Mouse (Mus musculus): ENCODE measurements around the gene Pqlc3. TPM values are rescaled to one million over a fixed set of nuclear protein-coding genes. Genes with fewer than 3 reads are reported as not detected.
"Not testable (repeated sequence)": the region's sequence is repeated elsewhere in the genome, so short reads cannot be mapped to it uniquely, and the experiment has no call there.

Pqlc3 gene
- polyA plus RNA-seq, 1 experiment from 2014 or later, result 4.0 TPM

DNA sequence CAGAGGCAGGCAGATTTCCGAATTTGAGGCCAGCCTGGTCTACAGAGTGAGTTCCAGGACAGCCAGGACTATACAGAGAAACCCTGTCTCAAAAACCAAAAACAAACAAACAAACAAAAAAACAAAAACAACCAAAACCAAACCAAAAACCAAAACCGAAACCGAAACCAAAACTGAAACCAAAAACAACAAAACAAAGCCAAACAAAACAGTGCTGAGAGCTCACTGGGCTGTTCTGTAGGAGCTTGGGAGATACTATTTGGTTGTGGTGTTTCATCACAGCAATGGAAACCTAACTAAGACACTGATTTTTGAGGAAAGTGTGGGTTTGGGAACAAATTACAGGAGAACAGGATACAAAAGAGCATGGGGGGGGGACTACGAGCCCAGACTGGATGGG, 21.9 kb upstream of the Pqlc3 start:
- no peaks in the 10 kb centered on the region for H3K27me3 ChIP-seq (ENCODE audit: control insufficient read depth, insufficient read depth, low read length)
- 90% methylated on average over 4 of the region's 4 CpGs for WGBS
- no peaks in the 10 kb centered on the region; a peak in 1 of 4 replicates for H3K4me1 ChIP-seq (ENCODE audit: control insufficient read depth in 2 of 2, insufficient read depth in 2 of 2, low read length in 2 of 2)
- H3K4me3 ChIP-seq (ENCODE audit: control insufficient read depth in 1 of 2, insufficient read depth in 1 of 2, low read depth in 1 of 2, low read length in 2 of 2), result no peak overlapping the region
- no peaks in the 10 kb centered on the region for H3K36me3 ChIP-seq (ENCODE audit: control insufficient read depth, insufficient read depth, low read length)
- H3K9me3 ChIP-seq (ENCODE audit: control insufficient read depth, low read length), result 0 out of 2 replicates have a peak, but pooled peaks cover 3% of the 10 kb centered on the region
- no peak overlapping the region for H3K4me2 ChIP-seq (ENCODE audit: low read length)
- no peak overlapping the region for H3K9ac ChIP-seq (ENCODE audit: low read length)
- no peak overlapping the region for H3K27ac ChIP-seq (replicated peaks in 1 of 2; ENCODE audit: control insufficient read depth in 1 of 2, insufficient read depth in 1 of 2, low read depth in 2 of 2, low read length in 2 of 2)
- ATAC-seq (ENCODE audit: insufficient number of reproducible peaks, insufficient read depth, low FRiP score, low read depth), result no peak

DNA sequence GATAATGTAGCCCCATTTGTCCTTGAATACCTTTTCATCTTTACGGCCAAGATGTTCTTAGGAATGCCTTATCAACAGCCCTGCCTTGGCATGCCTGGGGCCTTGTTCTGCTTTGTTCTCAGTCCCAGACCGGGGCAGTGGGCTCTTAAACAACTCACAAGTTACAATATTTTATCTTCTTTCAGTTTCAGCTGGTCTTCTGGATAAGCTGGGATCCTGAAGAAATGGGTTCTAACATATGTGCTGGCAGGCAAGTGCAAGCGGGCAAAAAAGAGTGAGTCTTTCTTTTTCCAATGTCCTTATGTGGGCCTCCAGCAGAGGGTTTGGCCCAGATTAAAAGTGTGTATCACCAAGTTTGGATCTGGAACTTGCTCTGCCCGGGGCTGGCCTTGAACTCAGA, 20.9 kb upstream of the Pqlc3 start:
- H3K4me1 ChIP-seq (ENCODE audit: control insufficient read depth in 2 of 2, insufficient read depth in 2 of 2, low read length in 2 of 2); H3K4me3 ChIP-seq (ENCODE audit: control insufficient read depth in 1 of 2, insufficient read depth in 1 of 2, low read depth in 1 of 2, low read length in 2 of 2); H3K9ac ChIP-seq (ENCODE audit: low read length); H3K36me3 ChIP-seq (ENCODE audit: control insufficient read depth, insufficient read depth, low read length); H3K27ac ChIP-seq (replicated peaks in 1 of 2; ENCODE audit: control insufficient read depth in 1 of 2, insufficient read depth in 1 of 2, low read depth in 2 of 2, low read length in 2 of 2); H3K9me3 ChIP-seq (ENCODE audit: control insufficient read depth, low read length); ATAC-seq (ENCODE audit: insufficient number of reproducible peaks, insufficient read depth, low FRiP score, low read depth); H3K4me2 ChIP-seq (ENCODE audit: low read length); H3K27me3 ChIP-seq (ENCODE audit: control insufficient read depth, insufficient read depth, low read length): not testable (repeated sequence)
- WGBS, result 69% methylated on average over 4 of the region's 4 CpGs

DNA sequence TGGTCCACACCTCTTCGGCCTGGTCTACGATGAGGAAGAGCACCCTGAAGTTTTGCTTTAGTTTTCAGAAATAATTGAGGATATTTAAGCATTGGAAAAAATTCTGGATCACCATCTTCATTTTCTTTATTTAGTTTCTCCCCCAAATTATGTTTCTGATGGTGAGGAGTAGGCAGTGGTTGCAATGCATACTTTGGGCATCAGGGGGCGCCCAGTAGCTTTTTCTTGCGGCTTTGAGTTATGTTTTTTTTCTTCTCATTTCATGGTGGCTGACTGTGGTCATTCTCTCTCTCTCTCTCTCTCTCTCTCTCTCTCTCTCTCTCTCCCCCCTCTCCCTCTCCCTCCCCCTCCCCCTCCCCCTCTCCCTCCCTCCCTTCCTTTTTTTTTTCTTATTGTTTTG, 18.3 kb upstream of the Pqlc3 start:
- no peak overlapping the region for H3K4me3 ChIP-seq (ENCODE audit: control insufficient read depth in 1 of 2, insufficient read depth in 1 of 2, low read depth in 1 of 2, low read length in 2 of 2)
- H3K4me1 ChIP-seq (ENCODE audit: control insufficient read depth in 2 of 2, insufficient read depth in 2 of 2, low read length in 2 of 2), result no peaks in the 10 kb centered on the region; a peak in 1 of 4 replicates
- no peaks in the 10 kb centered on the region for H3K36me3 ChIP-seq (ENCODE audit: control insufficient read depth, insufficient read depth, low read length)
- no peak overlapping the region for H3K9ac ChIP-seq (ENCODE audit: low read length)
- 23% methylated on average over 4 of the region's 4 CpGs for WGBS
- H3K27ac ChIP-seq (replicated peaks in 1 of 2; ENCODE audit: control insufficient read depth in 1 of 2, insufficient read depth in 1 of 2, low read depth in 2 of 2, low read length in 2 of 2), result no peak overlapping the region
- 0 out of 2 replicates have a peak, but pooled peaks cover 3% of the 10 kb centered on the region for H3K9me3 ChIP-seq (ENCODE audit: control insufficient read depth, low read length)
- no peak overlapping the region for H3K4me2 ChIP-seq (ENCODE audit: low read length)
- ATAC-seq (ENCODE audit: insufficient number of reproducible peaks, insufficient read depth, low FRiP score, low read depth), result no peak
- H3K27me3 ChIP-seq (ENCODE audit: control insufficient read depth, insufficient read depth, low read length), result no peaks in the 10 kb centered on the region

DNA sequence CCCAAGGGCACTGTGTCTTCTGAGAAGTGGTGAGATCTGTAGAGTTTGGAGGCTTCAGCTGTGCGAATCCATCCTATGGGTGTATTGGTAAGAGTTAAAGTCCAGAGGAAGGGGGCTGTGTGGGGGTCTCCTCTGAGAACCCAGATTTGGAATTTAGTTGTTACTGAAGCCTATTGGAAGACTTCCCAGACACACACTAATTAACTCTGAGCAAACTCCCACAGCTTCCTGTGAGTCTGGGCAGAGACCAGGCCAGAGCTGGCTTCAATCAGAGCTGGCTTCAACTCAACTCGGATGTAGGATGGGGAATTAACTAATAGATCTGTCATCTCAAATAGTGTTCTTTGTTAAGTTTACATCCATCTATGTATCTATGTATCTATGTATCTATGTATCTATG, 15.5 kb upstream of the Pqlc3 start:
- no peak for ATAC-seq (ENCODE audit: insufficient number of reproducible peaks, insufficient read depth, low FRiP score, low read depth)
- Histone ChIP-seq H3K9ac (ENCODE audit: low read length) (no peak overlapping the region), H3K4me1 (ENCODE audit: control insufficient read depth in 2 of 2, insufficient read depth in 2 of 2, low read length in 2 of 2) (peaks cover 6 to 7% of the 10 kb centered on the region in 2 experiments; a peak in 2 of 4 replicates), H3K27me3 (ENCODE audit: control insufficient read depth, insufficient read depth, low read length) (no peaks in the 10 kb centered on the region), H3K27ac (replicated peaks in 1 of 2; ENCODE audit: control insufficient read depth in 1 of 2, insufficient read depth in 1 of 2, low read depth in 2 of 2, low read length in 2 of 2) (no peak overlapping the region), H3K4me3 (ENCODE audit: control insufficient read depth in 1 of 2, insufficient read depth in 1 of 2, low read depth in 1 of 2, low read length in 2 of 2) (no peak overlapping the region), H3K4me2 (ENCODE audit: low read length) (no peak overlapping the region), H3K36me3 (ENCODE audit: control insufficient read depth, insufficient read depth, low read length) (no peaks in the 10 kb centered on the region), H3K9me3 (ENCODE audit: control insufficient read depth, low read length) (no peaks in the 10 kb centered on the region)
- 55% methylated on average over 2 of the region's 2 CpGs for WGBS

DNA sequence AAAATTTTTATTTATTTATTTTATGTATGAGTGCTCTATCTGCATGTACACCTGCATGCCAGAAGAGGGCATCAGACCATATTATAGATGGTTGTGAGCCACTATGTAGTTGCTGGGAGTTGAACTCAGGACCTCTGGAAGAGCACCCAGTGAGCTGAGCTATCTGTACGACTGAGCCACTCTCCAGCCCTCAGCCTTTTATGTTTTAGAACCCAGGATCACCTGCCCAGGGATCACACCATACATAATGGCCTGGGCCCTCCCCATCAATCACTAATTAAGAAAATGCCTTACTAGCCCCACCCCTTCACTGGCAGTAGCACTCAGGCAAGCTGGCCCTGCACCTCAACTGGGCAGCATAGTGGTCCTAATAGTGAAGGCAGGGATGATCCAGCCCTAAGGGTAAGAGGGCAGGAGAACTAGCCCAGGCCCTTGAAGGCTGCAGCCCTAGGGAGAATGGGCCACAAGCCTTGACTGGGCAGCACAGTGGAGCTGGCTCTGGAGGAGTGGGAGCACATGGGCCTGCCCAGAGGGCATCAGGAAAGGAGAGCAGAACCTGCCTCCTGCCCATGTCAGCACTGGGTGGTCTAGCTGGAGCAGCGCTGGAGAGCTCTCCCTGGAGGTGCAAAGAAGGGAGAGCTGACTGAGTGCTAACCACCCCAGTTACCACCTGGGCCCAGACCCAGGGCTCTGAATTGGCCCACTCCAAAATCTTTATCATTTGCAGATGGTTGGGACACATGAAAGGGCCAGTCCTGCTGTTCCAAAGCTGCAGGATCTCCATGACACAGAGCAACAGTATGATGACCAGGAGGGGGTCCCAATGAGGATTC, 12.1 kb upstream of the Pqlc3 start:
- ATAC-seq (ENCODE audit: insufficient number of reproducible peaks, insufficient read depth, low FRiP score, low read depth), result no peak
- no peak overlapping the region for H3K4me2 ChIP-seq (ENCODE audit: low read length)
- 0 out of 2 replicates have a peak, but pooled peaks cover 5% of the 10 kb centered on the region for H3K9me3 ChIP-seq (ENCODE audit: control insufficient read depth, low read length)
- no peak overlapping the region for H3K9ac ChIP-seq (ENCODE audit: low read length)
- H3K4me3 ChIP-seq (ENCODE audit: control insufficient read depth in 1 of 2, insufficient read depth in 1 of 2, low read depth in 1 of 2, low read length in 2 of 2), result no peak overlapping the region
- no peaks in the 10 kb centered on the region for H3K27me3 ChIP-seq (ENCODE audit: control insufficient read depth, insufficient read depth, low read length)
- H3K27ac ChIP-seq (replicated peaks in 1 of 2; ENCODE audit: control insufficient read depth in 1 of 2, insufficient read depth in 1 of 2, low read depth in 2 of 2, low read length in 2 of 2), result no peak overlapping the region
- 71% methylated on average over 2 of the region's 2 CpGs for WGBS
- peaks cover 6 to 7% of the 10 kb centered on the region in 2 experiments; a peak in 2 of 4 replicates for H3K4me1 ChIP-seq (ENCODE audit: control insufficient read depth in 2 of 2, insufficient read depth in 2 of 2, low read length in 2 of 2)
- H3K36me3 ChIP-seq (ENCODE audit: control insufficient read depth, insufficient read depth, low read length), result no peaks in the 10 kb centered on the region

DNA sequence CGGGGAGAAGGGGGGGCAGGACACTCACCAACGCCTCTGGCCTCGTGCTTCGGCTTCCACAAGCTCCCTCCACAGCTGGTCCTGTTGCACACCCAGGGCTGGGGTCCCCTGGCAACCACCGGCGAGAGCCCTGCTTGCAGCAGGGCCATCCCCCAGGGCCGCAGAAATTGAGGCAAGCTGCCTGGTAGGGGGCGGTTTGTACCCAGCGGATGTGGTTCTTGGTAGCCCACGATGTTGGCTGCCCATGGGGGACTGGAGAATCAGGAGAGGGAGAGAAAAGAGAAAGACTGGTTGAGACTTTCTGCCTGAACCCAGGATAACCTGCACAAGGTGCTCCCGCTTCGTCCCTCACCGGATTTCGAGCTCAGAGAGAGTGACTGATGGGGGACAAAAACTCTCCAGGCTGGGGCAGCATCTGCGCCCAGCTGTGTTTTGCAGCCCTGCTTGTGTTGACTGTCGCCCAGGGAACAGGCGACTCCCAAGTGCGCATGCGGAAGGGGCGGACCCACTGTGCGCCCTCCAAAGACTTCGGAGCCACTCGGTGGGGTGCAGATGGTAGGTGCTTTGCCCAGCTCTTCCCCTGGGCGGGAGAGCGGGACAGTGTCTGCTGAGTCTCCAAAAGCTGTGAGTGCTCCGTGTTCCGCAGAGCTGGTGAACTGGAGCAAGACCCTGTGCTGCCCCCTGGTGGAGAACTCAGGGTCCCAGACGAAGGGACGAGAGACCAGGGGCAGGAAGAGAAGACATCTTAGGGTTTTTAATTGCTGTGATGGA, 11.1 kb upstream of the Pqlc3 start, which contains the start of gene 2410004P03Rik:
Gene 2410004P03Rik, minus strand, starts transcription at position 628 of the 771 bp plus-strand sequence.
- H3K4me3 ChIP-seq (ENCODE audit: control insufficient read depth in 1 of 2, insufficient read depth in 1 of 2, low read depth in 1 of 2, low read length in 2 of 2), result peak within 1 kb of the TSS; percentile 37 to 59
- no peak within 1 kb of the TSS for H3K27ac ChIP-seq (replicated peaks in 1 of 2; ENCODE audit: control insufficient read depth in 1 of 2, insufficient read depth in 1 of 2, low read depth in 2 of 2, low read length in 2 of 2)
- H3K27me3 ChIP-seq (ENCODE audit: control insufficient read depth, insufficient read depth, low read length), result no peaks in the 10 kb centered on the region
- H3K9ac ChIP-seq (ENCODE audit: low read length), result peak within 1 kb of the TSS; percentile 36; the same call in 1 of the 2 replicates
- WGBS, result 5% methylated on average over 29 of the region's 29 CpGs
- ATAC-seq (ENCODE audit: insufficient number of reproducible peaks, insufficient read depth, low FRiP score, low read depth), result no peak
- H3K4me1 ChIP-seq (ENCODE audit: control insufficient read depth in 2 of 2, insufficient read depth in 2 of 2, low read length in 2 of 2), result peaks cover 6 to 7% of the 10 kb centered on the region in 2 experiments; a peak in 2 of 4 replicates
- H3K9me3 ChIP-seq (ENCODE audit: control insufficient read depth, low read length), result 0 out of 2 replicates have a peak, but pooled peaks cover 5% of the 10 kb centered on the region
- peak within 1 kb of the TSS; percentile 63 for H3K4me2 ChIP-seq (ENCODE audit: low read length)
- no peaks in the 10 kb centered on the region for H3K36me3 ChIP-seq (ENCODE audit: control insufficient read depth, insufficient read depth, low read length)

DNA sequence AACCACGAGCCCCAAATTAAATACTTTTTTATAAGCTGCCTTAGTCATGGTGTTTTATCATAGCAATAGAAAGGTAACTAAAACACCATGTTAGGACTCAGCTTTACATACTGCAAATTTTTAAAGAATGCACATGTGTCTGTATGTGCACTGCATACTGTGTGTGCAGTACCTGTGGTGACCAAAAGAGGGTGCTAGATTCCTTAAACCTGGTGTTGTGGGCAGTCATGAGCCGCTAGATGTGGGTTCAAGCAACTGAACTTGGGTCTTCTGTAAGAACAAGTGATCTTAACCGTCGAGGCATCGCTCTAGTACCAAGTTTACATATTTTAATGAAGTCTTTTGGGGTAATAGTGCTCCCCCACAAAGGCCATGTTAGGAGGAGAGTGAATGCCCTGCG, 9.3 kb upstream of the Pqlc3 start:
- WGBS, result 95% methylated on average over 6 of the region's 6 CpGs
- Histone ChIP-seq H3K9ac (ENCODE audit: low read length) (no peak overlapping the region), H3K4me2 (ENCODE audit: low read length) (no peak overlapping the region), H3K4me1 (ENCODE audit: control insufficient read depth in 2 of 2, insufficient read depth in 2 of 2, low read length in 2 of 2) (peaks cover 6 to 7% of the 10 kb centered on the region in 2 experiments; a peak in 2 of 4 replicates), H3K4me3 (ENCODE audit: control insufficient read depth in 1 of 2, insufficient read depth in 1 of 2, low read depth in 1 of 2, low read length in 2 of 2) (no peak overlapping the region), H3K27ac (replicated peaks in 1 of 2; ENCODE audit: control insufficient read depth in 1 of 2, insufficient read depth in 1 of 2, low read depth in 2 of 2, low read length in 2 of 2) (no peak overlapping the region), H3K27me3 (ENCODE audit: control insufficient read depth, insufficient read depth, low read length) (no peaks in the 10 kb centered on the region), H3K36me3 (ENCODE audit: control insufficient read depth, insufficient read depth, low read length) (no peaks in the 10 kb centered on the region), H3K9me3 (ENCODE audit: control insufficient read depth, low read length) (0 out of 2 replicates have a peak, but pooled peaks cover 5% of the 10 kb centered on the region)
- no peak for ATAC-seq (ENCODE audit: insufficient number of reproducible peaks, insufficient read depth, low FRiP score, low read depth)

Measured in heart, embryonic 14.5 days (tissue).